Mouse (Mus musculus): ENCODE data around the gene Sft2d1. TPM values are rescaled to one million over a fixed set of nuclear protein-coding genes. Genes with fewer than 3 reads are reported as not detected.
"Not testable (repeated sequence)": the region's sequence is repeated elsewhere in the genome, so short reads cannot be mapped to it uniquely, and the experiment has no call there.

The Sft2d1 gene
- polyA plus RNA-seq, 1 experiment from 2014 or later = 69.3 TPM

- no peak overlapping the region for H3K4me2 ChIP-seq
- H3K9ac ChIP-seq = no peak overlapping the region
- no peaks in the 10 kb centered on the region for H3K9me3 ChIP-seq
- WGBS = 35% methylated on average over 3 of the region's 3 CpGs
- H3K27ac ChIP-seq = no peak overlapping the region
- H3K4me3 ChIP-seq = no peak overlapping the region
- no peaks in the 10 kb centered on the region for H3K36me3 ChIP-seq
- no peaks in the 10 kb centered on the region for H3K4me1 ChIP-seq
- ATAC-seq (ENCODE audit: insufficient number of reproducible peaks, low FRiP score, low TSS enrichment, low read depth) = no peak
- H3K27me3 ChIP-seq = no peaks in the 10 kb centered on the region
These were observed 5.1 kb upstream of the Sft2d1 start for GRCm38 (mm10) chr17:8305801-8306200.

DNA sequence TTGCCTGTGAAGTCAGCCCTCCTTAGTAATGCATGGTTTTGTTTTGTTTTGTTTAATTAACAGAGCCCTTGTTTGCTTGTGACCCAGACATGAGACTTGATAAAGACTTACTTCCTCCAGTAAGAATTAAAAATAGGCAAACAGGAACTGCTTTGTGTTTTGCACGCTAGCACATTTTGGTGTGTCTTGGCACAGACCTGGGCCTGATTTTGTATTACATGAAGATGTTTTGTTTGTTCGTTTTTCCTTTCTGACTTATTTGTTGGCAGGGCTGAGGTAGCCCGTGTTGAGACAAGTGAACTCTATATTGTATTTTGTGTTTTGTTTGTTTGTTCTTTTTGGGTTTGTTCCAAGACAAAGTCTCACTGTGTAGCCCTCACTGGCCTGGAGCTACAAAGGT, 849 bp downstream of the Sft2d1 start:
- Histone ChIP-seq H3K9ac (no peak overlapping the region), H3K9me3 (no peaks in the 10 kb centered on the region), H3K27me3 (no peaks in the 10 kb centered on the region), H3K36me3 (no peaks in the 10 kb centered on the region), H3K27ac (no peak overlapping the region), H3K4me1 (peaks cover 18% of the 10 kb centered on the region), H3K4me3 (peak overlapping the region; percentile 77), H3K4me2 (peak overlapping the region; percentile 53)
- WGBS = 40% methylated on average over 3 of the region's 3 CpGs
- ATAC-seq (ENCODE audit: insufficient number of reproducible peaks, low FRiP score, low TSS enrichment, low read depth) = no peak

- peaks cover 18% of the 10 kb centered on the region for H3K4me1 ChIP-seq
- no peak overlapping the region for H3K27ac ChIP-seq
- H3K9ac ChIP-seq = no peak overlapping the region
- no peak overlapping the region for H3K4me2 ChIP-seq
- H3K36me3 ChIP-seq = 0 out of 2 replicates have a peak, but pooled peaks cover 2% of the 10 kb centered on the region
- 90% methylated on average over 3 of the region's 3 CpGs for WGBS
- no peaks in the 10 kb centered on the region for H3K9me3 ChIP-seq
- no peaks in the 10 kb centered on the region for H3K27me3 ChIP-seq
- no peak for ATAC-seq (ENCODE audit: insufficient number of reproducible peaks, low FRiP score, low TSS enrichment, low read depth)
- no peak overlapping the region for H3K4me3 ChIP-seq
These were observed 3.1 kb downstream of the Sft2d1 start for GRCm38 (mm10) chr17:8313976-8314375.

- Histone ChIP-seq H3K4me2 (no peak overlapping the region), H3K27me3 (no peaks in the 10 kb centered on the region), H3K4me3 (no peak overlapping the region), H3K36me3 (0 out of 2 replicates have a peak, but pooled peaks cover 2% of the 10 kb centered on the region), H3K9me3 (no peaks in the 10 kb centered on the region), H3K4me1 (peaks cover 18% of the 10 kb centered on the region), H3K9ac (no peak overlapping the region), H3K27ac (no peak overlapping the region)
- ATAC-seq (ENCODE audit: insufficient number of reproducible peaks, low FRiP score, low TSS enrichment, low read depth) = no peak
- 93% methylated on average over 1 of the region's 1 CpGs for WGBS
These were observed 5.3 kb downstream of the Sft2d1 start for GRCm38 (mm10) chr17:8316251-8316650.

DNA sequence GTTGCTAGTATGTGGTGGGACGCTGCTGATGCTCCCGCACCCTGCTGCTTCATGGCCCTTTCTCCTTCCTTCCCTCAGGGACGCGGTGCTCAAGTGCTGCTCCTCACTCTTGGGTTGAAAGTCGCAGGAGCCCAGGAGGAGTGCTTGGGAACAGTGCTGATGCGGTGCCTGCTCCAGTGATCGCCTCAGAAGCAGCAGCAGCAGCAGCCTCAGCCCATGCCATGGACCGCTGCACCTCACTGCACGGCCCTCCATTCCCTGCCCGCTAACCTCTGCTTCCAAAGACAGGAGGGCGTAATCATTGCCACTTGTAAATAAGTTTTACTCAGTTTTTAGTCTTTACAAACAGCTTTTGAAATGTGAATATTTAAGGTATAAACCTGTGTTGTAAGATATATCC, 16.0 kb downstream of the Sft2d1 start:
- H3K4me3 ChIP-seq; H3K27me3 ChIP-seq; H3K27ac ChIP-seq; ATAC-seq (ENCODE audit: insufficient number of reproducible peaks, low FRiP score, low TSS enrichment, low read depth); H3K4me1 ChIP-seq; H3K4me2 ChIP-seq; H3K9me3 ChIP-seq; H3K9ac ChIP-seq: not testable (repeated sequence)
- H3K36me3 ChIP-seq = peaks cover 13% of the 10 kb centered on the region
- WGBS = 92% methylated on average over 10 of the region's 11 CpGs

DNA sequence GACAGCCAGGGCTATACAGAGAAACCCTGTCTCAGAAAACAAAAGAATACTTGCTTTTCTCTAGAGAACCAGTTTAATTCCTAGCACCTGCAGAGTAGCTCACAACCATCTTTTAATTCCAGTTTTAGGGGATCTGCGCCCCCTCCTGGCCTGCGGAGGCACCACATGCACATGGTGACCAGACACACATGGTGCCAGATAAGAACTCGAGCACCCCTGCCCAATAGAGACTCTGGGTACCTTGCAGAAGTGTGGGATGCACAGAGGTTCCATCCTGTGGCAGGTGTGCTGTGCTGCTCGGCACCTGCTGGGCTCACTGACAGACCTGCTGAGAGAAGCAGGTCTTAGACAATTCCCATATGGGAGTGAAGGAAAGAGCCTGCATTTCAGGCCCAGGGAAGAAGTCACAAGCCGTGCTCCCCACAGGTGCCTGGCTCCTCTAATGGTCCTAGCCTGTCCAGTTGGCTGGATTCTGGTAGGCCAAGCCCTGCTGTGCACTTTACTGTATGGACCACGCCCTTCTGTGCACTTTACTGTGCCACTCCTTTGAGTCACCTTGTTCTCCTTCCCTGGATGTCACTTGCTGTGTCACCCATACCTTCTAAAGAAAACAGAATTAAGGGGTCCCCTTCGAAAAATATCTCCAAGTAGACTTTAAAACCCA, 17.7 kb downstream of the Sft2d1 start:
- H3K27ac ChIP-seq = no peak overlapping the region
- no peak for ATAC-seq (ENCODE audit: insufficient number of reproducible peaks, low FRiP score, low TSS enrichment, low read depth)
- WGBS = 70% methylated on average over 7 of the region's 7 CpGs

GRCm38 (mm10) chr17:8330602-8331001, 19.7 kb downstream of the Sft2d1 start:
- no peaks in the 10 kb centered on the region for H3K4me1 ChIP-seq
- 73% methylated on average over 5 of the region's 5 CpGs for WGBS

More for the DNA sequence above, 17.7 kb downstream of the Sft2d1 start:
- no peaks in the 10 kb centered on the region for H3K4me1 ChIP-seq
- H3K36me3 ChIP-seq = peaks cover 13% of the 10 kb centered on the region
- H3K9ac ChIP-seq = no peak overlapping the region
- H3K4me3 ChIP-seq = no peak overlapping the region
- H3K27me3 ChIP-seq = no peaks in the 10 kb centered on the region
- H3K4me2 ChIP-seq = no peak overlapping the region
- H3K9me3 ChIP-seq = no peaks in the 10 kb centered on the region

DNA sequence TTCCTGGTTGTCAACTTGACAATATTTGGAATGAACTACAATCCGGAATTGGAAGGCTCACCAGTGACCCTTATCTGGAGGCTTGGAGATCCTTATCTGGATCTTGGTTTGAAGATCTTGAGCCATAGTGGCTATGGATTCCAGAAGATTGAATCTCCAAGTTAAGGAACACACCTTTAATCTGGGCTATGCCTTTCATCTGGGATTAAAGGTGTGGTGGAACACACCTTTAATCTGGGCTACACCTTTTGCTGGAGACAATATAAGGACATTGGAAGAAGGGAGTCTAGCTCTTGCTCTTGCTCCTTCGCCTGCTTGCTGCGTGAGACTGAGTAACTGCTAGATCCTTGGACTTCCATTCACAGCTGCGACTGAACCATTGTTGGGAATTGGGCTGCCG, 26.3 kb downstream of the Sft2d1 start, which contains the start of gene Prr18:
Prr18 (plus strand) TSS at position 301 of the 400 bp plus-strand sequence.
- H3K4me1 ChIP-seq = peaks cover 17% of the 10 kb centered on the region
- H3K9me3 ChIP-seq; H3K9ac ChIP-seq; H3K4me3 ChIP-seq; H3K4me2 ChIP-seq; ATAC-seq (ENCODE audit: insufficient number of reproducible peaks, low FRiP score, low TSS enrichment, low read depth); H3K27ac ChIP-seq; H3K36me3 ChIP-seq: not testable (repeated sequence)
- WGBS = 100% methylated on average over 1 of the region's 5 CpGs
- H3K27me3 ChIP-seq = peaks cover 44% of the 10 kb centered on the region

More at GRCm38 (mm10) chr17:8330602-8331001, 19.7 kb downstream of the Sft2d1 start:
- no peak overlapping the region for H3K4me3 ChIP-seq
- H3K27me3 ChIP-seq = no peaks in the 10 kb centered on the region
- H3K27ac ChIP-seq = no peak overlapping the region
- no peak overlapping the region for H3K9ac ChIP-seq
- H3K9me3 ChIP-seq = no peaks in the 10 kb centered on the region
- ATAC-seq (ENCODE audit: insufficient number of reproducible peaks, low FRiP score, low TSS enrichment, low read depth) = no peak
- H3K36me3 ChIP-seq = peaks cover 11% of the 10 kb centered on the region
- H3K4me2 ChIP-seq = no peak overlapping the region

- Histone ChIP-seq H3K36me3 (no peaks in the 10 kb centered on the region), H3K9me3 (no peaks in the 10 kb centered on the region), H3K4me1 (peaks cover 17% of the 10 kb centered on the region), H3K27me3 (peaks cover 51% of the 10 kb centered on the region), H3K4me3 (peak overlapping the region; percentile 52), H3K27ac (no peak overlapping the region), H3K9ac (no peak overlapping the region), H3K4me2 (peak overlapping the region; percentile 100)
- ATAC-seq (ENCODE audit: insufficient number of reproducible peaks, low FRiP score, low TSS enrichment, low read depth) = no peak
- 33% methylated on average over 8 of the region's 8 CpGs for WGBS
These were observed 28.9 kb downstream of the Sft2d1 start for GRCm38 (mm10) chr17:8339666-8340374.

- no peak; the same call in 1 of the 2 replicates for ATAC-seq (ENCODE audit: insufficient number of reproducible peaks, low FRiP score, low TSS enrichment, low read depth)
These were observed 29.8 kb downstream of the Sft2d1 start for GRCm38 (mm10) chr17:8340407-8341359.

GRCm38 (mm10) chr17:8341360-8341963, 30.6 kb downstream of the Sft2d1 start:
- no peak overlapping the region for H3K27ac ChIP-seq
- ATAC-seq (ENCODE audit: insufficient number of reproducible peaks, low FRiP score, low TSS enrichment, low read depth) = no peak
- peaks cover 17% of the 10 kb centered on the region for H3K4me1 ChIP-seq
- peak overlapping the region; percentile 52 for H3K4me3 ChIP-seq
- H3K9me3 ChIP-seq = no peaks in the 10 kb centered on the region
- peaks cover 51% of the 10 kb centered on the region for H3K27me3 ChIP-seq
- H3K36me3 ChIP-seq = no peaks in the 10 kb centered on the region
- peak overlapping the region; percentile 54 for H3K9ac ChIP-seq
- 12% methylated on average over 46 of the region's 46 CpGs for WGBS
- peak overlapping the region; percentile 100 for H3K4me2 ChIP-seq

More at GRCm38 (mm10) chr17:8340407-8341359, 29.8 kb downstream of the Sft2d1 start:
- 1% methylated on average over 65 of the region's 92 CpGs for WGBS
- Histone ChIP-seq H3K27ac (no peak overlapping the region), H3K4me2 (peak overlapping the region; percentile 100), H3K27me3 (peaks cover 51% of the 10 kb centered on the region), H3K9me3 (no peaks in the 10 kb centered on the region), H3K9ac (peak overlapping the region; percentile 54), H3K4me1 (peaks cover 17% of the 10 kb centered on the region), H3K4me3 (peak overlapping the region; percentile 52), H3K36me3 (no peaks in the 10 kb centered on the region)

All from limb, embryonic 15.5 days (tissue).